Mouse (Mus musculus): ENCODE measurements around the gene Erlin1.

The Erlin1 gene

GRCm38 (mm10) chr19:44060226-44060625, 9.4 kb downstream of the Erlin1 start:
- no peak for DNase-seq (ENCODE audit: low read depth)

- no peak for DNase-seq (ENCODE audit: low read depth)
Observed at GRCm38 (mm10) chr19:44055173-44055826, 14.3 kb downstream of the Erlin1 start.

GRCm38 (mm10) chr19:44050388-44050787, 19.2 kb downstream of the Erlin1 start:
- DNase-seq (ENCODE audit: low read depth) = no peak

- DNase-seq (ENCODE audit: low read depth) = no peak
Observed at GRCm38 (mm10) chr19:44049282-44049681, 20.3 kb downstream of the Erlin1 start.

- DNase-seq (ENCODE audit: low read depth) = no peak
Observed at GRCm38 (mm10) chr19:44045847-44046246, 23.7 kb downstream of the Erlin1 start.

- no peak for DNase-seq (ENCODE audit: low read depth)
Observed at GRCm38 (mm10) chr19:44042121-44042520, 27.5 kb downstream of the Erlin1 start.

- DNase-seq (ENCODE audit: low read depth) = peak; percentile 12
Observed at GRCm38 (mm10) chr19:44033396-44033795, 36.2 kb downstream of the Erlin1 start.

- DNase-seq (ENCODE audit: low read depth) = no peak
Observed at GRCm38 (mm10) chr19:44032046-44032744, 37.4 kb downstream of the Erlin1 start.

- DNase-seq (ENCODE audit: low read depth) = no peak
Observed at GRCm38 (mm10) chr19:44030024-44030423, 39.6 kb downstream of the Erlin1 start.

GRCm38 (mm10) chr19:44028972-44029371, 40.6 kb downstream of the Erlin1 start, which contains the start of gene Cyp2c23:
Cyp2c23 (minus strand) TSS chr19:44029208.
- no peak for DNase-seq (ENCODE audit: low read depth)

- no peak for DNase-seq (ENCODE audit: low read depth)
Observed at GRCm38 (mm10) chr19:44026956-44027530, 42.5 kb downstream of the Erlin1 start.

GRCm38 (mm10) chr19:44024921-44025585, 44.5 kb downstream of the Erlin1 start:
- no peak for DNase-seq (ENCODE audit: low read depth)

GRCm38 (mm10) chr19:44023066-44023465, 46.5 kb downstream of the Erlin1 start:
- DNase-seq (ENCODE audit: low read depth) = no peak

GRCm38 (mm10) chr19:44021502-44021901, 48.1 kb downstream of the Erlin1 start:
- DNase-seq (ENCODE audit: low read depth) = no peak

GRCm38 (mm10) chr19:44019739-44020138, 49.8 kb downstream of the Erlin1 start:
- no peak for DNase-seq (ENCODE audit: low read depth)

GRCm38 (mm10) chr19:44013862-44014261, 55.7 kb downstream of the Erlin1 start:
- DNase-seq (ENCODE audit: low read depth) = no peak

- peak; percentile 8 for DNase-seq (ENCODE audit: low read depth)
Observed at GRCm38 (mm10) chr19:44008784-44009183, 60.8 kb downstream of the Erlin1 start.

GRCm38 (mm10) chr19:44007186-44007585, 62.4 kb downstream of the Erlin1 start:
- no peak for DNase-seq (ENCODE audit: low read depth)

GRCm38 (mm10) chr19:44005025-44005424, 64.6 kb downstream of the Erlin1 start:
- DNase-seq (ENCODE audit: low read depth) = no peak

- DNase-seq (ENCODE audit: low read depth) = no peak
Observed at GRCm38 (mm10) chr19:44004261-44004660, 65.3 kb downstream of the Erlin1 start.

- DNase-seq (ENCODE audit: low read depth) = no peak
Observed at GRCm38 (mm10) chr19:44000720-44001119, 68.9 kb downstream of the Erlin1 start.

GRCm38 (mm10) chr19:44000061-44000460, 69.5 kb downstream of the Erlin1 start:
- DNase-seq (ENCODE audit: low read depth) = no peak

Measured in naive thymus-derived CD4-positive, alpha-beta T cell, adult 2 months (primary cell).